Comparison of ENCODE assay signal across 8 mouse cellular contexts in genomic region chr5:136840036-136840435, GRCm38 (mm10). TPM values are rescaled to one million over a fixed set of nuclear protein-coding genes. Genes with fewer than 3 reads are reported as not detected.
DNase-seq lines count a peak whose midpoint lies in the region; ATAC-seq lines count a peak whose summit lies in the region.

No protein-coding gene starts in this region.

- no peak overlapping the region for H3K27ac ChIP-seq in forebrain, embryonic 11.5 days (ENCODE audit: low read depth, low read length)
- no peak overlapping the region for H3K27ac ChIP-seq in forebrain, embryonic 12.5 days

- H3K9ac ChIP-seq in forebrain, embryonic 11.5 days (ENCODE audit: low read length), result no peak overlapping the region
- H3K9ac ChIP-seq in forebrain, embryonic 12.5 days, result no peak overlapping the region

- H3K4me1 ChIP-seq in forebrain, embryonic 11.5 days (replicated peaks; ENCODE audit: control insufficient read depth, insufficient read depth, low read length), result no peaks in the 10 kb centered on the region
- no peaks in the 10 kb centered on the region for H3K4me1 ChIP-seq in forebrain, embryonic 12.5 days

- H3K4me2 ChIP-seq in forebrain, embryonic 11.5 days (ENCODE audit: low read depth, low read length, severe bottlenecking), result no peak overlapping the region
- no peak overlapping the region for H3K4me2 ChIP-seq in forebrain, embryonic 12.5 days

- 8% methylated on average over 8 of the region's 8 CpGs for WGBS in forebrain, embryonic 11.5 days
- 9% methylated on average over 8 of the region's 8 CpGs for WGBS in forebrain, embryonic 12.5 days

- no peaks in the 10 kb centered on the region for H3K27me3 ChIP-seq in forebrain, embryonic 11.5 days (ENCODE audit: control insufficient read depth, insufficient read depth, low read length)
- H3K27me3 ChIP-seq in forebrain, embryonic 12.5 days, result 0 out of 2 replicates have a peak, but pooled peaks cover 4% of the 10 kb centered on the region

- no peaks in the 10 kb centered on the region; the same call in 1 of the 2 replicates for H3K9me3 ChIP-seq in forebrain, embryonic 11.5 days (ENCODE audit: control insufficient read depth, low read length)
- H3K9me3 ChIP-seq in forebrain, embryonic 12.5 days, result no peaks in the 10 kb centered on the region

- H3K4me3 ChIP-seq in forebrain, embryonic 11.5 days (ENCODE audit: low read depth, low read length), result no peak overlapping the region
- H3K4me3 ChIP-seq in forebrain, embryonic 12.5 days (replicated peaks), result no peak overlapping the region

- peak; percentile 86 for DNase-seq in forebrain, embryonic 11.5 days (ENCODE audit: low spot score)
- peak; percentile 51 for DNase-seq in A20 (ENCODE audit: low read depth, low spot score)
- DNase-seq in adrenal gland, postnatal 10 days, result peak; percentile 82
- DNase-seq in frontal cortex, postnatal 25 days (ENCODE audit: low spot score in 2 of 2), result peak; percentile 14 to 34
- DNase-seq in kidney, postnatal 25 days, result peak; percentile 45 to 70
- DNase-seq in mesoderm, embryonic 11.5 days (ENCODE audit: low read depth, low spot score), result peak; percentile 67
- DNase-seq in testis, postnatal 14 days (ENCODE audit: low spot score), result peak; percentile 52

- H3K36me3 ChIP-seq in forebrain, embryonic 11.5 days (ENCODE audit: control insufficient read depth, insufficient read depth, low read length), result no peaks in the 10 kb centered on the region
- H3K36me3 ChIP-seq in forebrain, embryonic 12.5 days (replicated peaks), result no peaks in the 10 kb centered on the region

- ATAC-seq in forebrain, embryonic 11.5 days (replicated peaks; ENCODE audit: low FRiP score), result no peak
- no peak for ATAC-seq in forebrain, embryonic 12.5 days (ENCODE audit: low FRiP score)

RNA-seq across cellular contexts. Expression of gene Col26a1, which starts 43.0 kb away (rescaled TPM):
- 35.1 and 40.6 TPM in 2 replicates for polyA plus RNA-seq in forebrain, embryonic 11.5 days (2014; fragmentation: Nextera tagmentation; extraction: Ambion mirVana)
- 33.7 and 42.6 TPM in 2 replicates for polyA plus RNA-seq in forebrain, embryonic 12.5 days (2016; fragmentation: Nextera tagmentation; extraction: Ambion mirVana)
- total RNA-seq in adrenal gland, postnatal 10 days (2021), result 1 to 10 TPM; 6.7 to 8.3 TPM

Comparison
In these comparisons a context has a peak if more than half of its experiments do, and no peak if none do; other contexts are left out.
1. DNase-seq: peak in every context shown above with its lines; median percentile 86 in forebrain, embryonic 11.5 days; 82 in adrenal gland, postnatal 10 days; 67 in mesoderm, embryonic 11.5 days; 58 in kidney, postnatal 25 days; 52 in testis, postnatal 14 days; 51 in A20; 24 in frontal cortex, postnatal 25 days.